Mouse (Mus musculus): ENCODE data around the gene Fcor. TPM values are rescaled to one million over a fixed set of nuclear protein-coding genes. Genes with fewer than 3 reads are reported as not detected.
A peak's percentile ranks its signal among the peaks of the same experiment; 100 is the strongest.

Gene Fcor
- polyA plus RNA-seq, 1 experiment from 2014 or later, result 20.9 TPM

DNA sequence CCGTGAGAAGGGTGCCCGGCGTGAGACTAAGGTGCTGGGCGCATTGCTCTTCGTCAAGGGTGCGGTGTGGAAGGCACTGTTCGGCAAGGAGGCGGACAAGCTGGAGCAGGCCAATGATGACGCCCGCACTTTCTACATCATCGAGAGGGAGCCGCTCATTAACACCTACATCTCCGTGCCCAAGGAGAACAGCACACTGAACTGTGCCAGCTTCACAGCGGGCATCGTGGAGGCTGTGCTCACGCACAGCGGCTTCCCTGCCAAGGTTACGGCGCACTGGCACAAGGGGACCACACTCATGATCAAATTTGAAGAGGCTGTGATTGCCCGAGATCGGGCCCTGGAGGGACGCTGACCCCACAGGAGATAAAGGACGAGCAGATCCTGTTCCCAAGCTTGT, 7.1 kb upstream of the Fcor start:
- Histone ChIP-seq H3K27me3 (ENCODE audit: control insufficient read depth, insufficient read depth, low read depth, low read length) (no peaks in the 10 kb centered on the region), H3K9me3 (replicated peaks; ENCODE audit: control insufficient read depth, low read length, poor library complexity, severe bottlenecking) (no peaks in the 10 kb centered on the region), H3K4me1 (ENCODE audit: control insufficient read depth, insufficient read depth, low read length) (peaks cover 18% of the 10 kb centered on the region), H3K9ac (ENCODE audit: low read depth, low read length) (no peak overlapping the region), H3K4me3 (ENCODE audit: low read depth, low read length) (no peak overlapping the region), H3K4me2 (ENCODE audit: low read length) (no peak overlapping the region), H3K27ac (ENCODE audit: low read length) (no peak overlapping the region), H3K36me3 (ENCODE audit: control insufficient read depth, insufficient read depth, low read length) (peaks cover 22% of the 10 kb centered on the region)
- 97% methylated on average over 23 of the region's 23 CpGs for WGBS
- ATAC-seq, result no peak

DNA sequence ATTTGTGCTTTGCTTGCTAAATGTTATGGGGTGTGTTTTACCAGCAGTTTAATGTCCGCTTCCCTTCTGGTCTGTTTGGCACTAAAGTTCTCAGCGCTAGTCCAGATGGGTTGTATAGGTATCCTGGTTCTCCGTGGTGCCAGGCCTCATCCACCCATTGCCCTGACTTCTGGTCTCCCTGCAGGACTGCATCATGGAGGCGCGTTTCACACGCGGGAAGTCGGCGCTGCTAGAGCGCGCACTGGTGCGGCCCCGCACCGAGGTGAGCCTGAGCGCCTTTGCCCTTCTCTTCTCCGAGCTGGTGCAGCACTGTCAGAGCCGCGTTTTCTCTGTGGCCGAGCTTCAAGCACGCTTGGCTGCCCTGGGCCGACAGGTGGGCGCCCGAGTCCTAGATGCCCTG, 6.7 kb upstream of the Fcor start:
- H3K9me3 ChIP-seq (replicated peaks; ENCODE audit: control insufficient read depth, low read length, poor library complexity, severe bottlenecking), result no peaks in the 10 kb centered on the region
- no peaks in the 10 kb centered on the region for H3K27me3 ChIP-seq (ENCODE audit: control insufficient read depth, insufficient read depth, low read depth, low read length)
- H3K9ac ChIP-seq (ENCODE audit: low read depth, low read length), result no peak overlapping the region
- 96% methylated on average over 20 of the region's 23 CpGs for WGBS
- ATAC-seq, result no peak
- no peak overlapping the region for H3K4me2 ChIP-seq (ENCODE audit: low read length)
- no peak overlapping the region for H3K4me3 ChIP-seq (ENCODE audit: low read depth, low read length)
- peaks cover 18% of the 10 kb centered on the region for H3K4me1 ChIP-seq (ENCODE audit: control insufficient read depth, insufficient read depth, low read length)
- H3K27ac ChIP-seq (ENCODE audit: low read length), result no peak overlapping the region
- peaks cover 22% of the 10 kb centered on the region for H3K36me3 ChIP-seq (ENCODE audit: control insufficient read depth, insufficient read depth, low read length)

DNA sequence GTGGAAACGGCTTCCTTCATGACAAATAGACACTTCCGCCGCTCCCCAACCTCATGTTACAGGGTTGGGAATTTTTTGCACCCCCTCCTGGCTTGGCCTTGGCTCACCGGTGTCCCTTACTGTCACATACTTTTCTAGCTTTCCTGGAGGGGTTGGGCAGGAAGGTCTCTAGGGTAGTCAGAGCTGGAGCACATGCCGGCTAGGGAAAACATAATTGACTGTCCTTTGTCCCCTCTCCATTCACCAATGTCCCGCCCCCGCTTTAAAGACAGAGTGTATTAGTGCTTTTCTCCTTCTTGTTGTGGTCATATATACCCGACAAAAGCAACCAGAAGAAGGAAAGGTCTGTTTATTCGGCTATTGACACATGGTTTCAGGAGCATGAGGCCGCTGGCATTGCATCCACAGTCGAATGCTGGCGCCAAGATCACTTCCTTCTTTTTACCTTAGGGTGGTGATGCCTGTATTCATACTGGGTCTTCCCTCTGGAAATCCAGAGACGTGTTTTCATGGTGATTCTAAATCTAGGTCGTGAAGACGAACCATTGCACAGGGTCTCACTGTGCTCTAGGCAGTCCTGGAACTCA, 4.9 kb upstream of the Fcor start:
- Histone ChIP-seq H3K9me3 (replicated peaks; ENCODE audit: control insufficient read depth, low read length, poor library complexity, severe bottlenecking) (no peaks in the 10 kb centered on the region), H3K4me3 (ENCODE audit: low read depth, low read length) (peak overlapping the region; percentile 93), H3K36me3 (ENCODE audit: control insufficient read depth, insufficient read depth, low read length) (peaks cover 19% of the 10 kb centered on the region), H3K4me2 (ENCODE audit: low read length) (peak overlapping the region; percentile 96), H3K4me1 (ENCODE audit: control insufficient read depth, insufficient read depth, low read length) (peaks cover 20% of the 10 kb centered on the region), H3K27me3 (ENCODE audit: control insufficient read depth, insufficient read depth, low read depth, low read length) (no peaks in the 10 kb centered on the region), H3K27ac (ENCODE audit: low read length) (peak overlapping the region; percentile 85), H3K9ac (ENCODE audit: low read depth, low read length) (peak overlapping the region; percentile 93)
- WGBS, result 6% methylated on average over 15 of the region's 15 CpGs
- ATAC-seq, result peak; percentile 1; the same call in 1 of the 2 replicates

DNA sequence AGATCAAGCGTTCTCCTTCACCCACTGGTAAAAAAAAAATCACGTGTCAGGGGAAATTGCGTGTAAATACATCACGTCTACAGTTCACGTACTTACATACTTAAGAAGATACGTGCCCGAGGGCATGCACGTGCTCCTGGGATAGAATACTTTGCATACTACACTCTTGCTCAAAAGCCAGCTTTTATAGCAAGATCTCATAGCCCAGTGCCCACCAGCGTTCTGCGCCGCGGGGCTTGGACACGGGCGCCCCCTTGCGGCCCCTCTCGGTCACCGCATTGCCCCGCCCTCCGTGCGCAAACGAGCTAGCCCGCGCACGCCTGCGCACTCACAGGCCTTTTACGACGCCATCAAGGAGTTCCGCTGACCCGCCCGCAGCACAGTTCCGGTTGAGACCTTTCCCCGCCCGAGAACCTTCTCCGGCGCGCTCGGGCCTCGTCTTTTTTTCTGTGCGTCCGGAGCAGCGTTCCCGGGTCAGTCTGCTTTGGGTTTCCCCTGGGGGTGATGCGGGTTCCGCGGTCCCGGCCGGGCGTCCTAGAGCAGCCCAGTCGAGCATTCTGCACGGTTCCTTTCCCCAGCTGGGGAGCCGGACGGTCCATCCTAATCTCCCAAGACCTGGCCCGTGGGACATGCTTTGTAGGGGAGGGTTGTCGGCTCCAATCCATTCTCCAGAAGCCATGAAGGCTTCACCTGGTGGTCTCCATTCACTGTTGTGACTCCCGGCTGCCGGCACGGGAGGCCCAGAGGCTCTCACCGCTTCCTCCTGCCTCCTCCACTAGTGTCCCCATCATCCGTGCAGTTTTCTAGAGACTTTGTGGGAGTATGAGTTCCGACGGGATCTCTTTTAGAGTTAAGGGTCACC, 4.2 kb upstream of the Fcor start, which contains the start of gene Trappc5:
Trappc5 (plus strand) TSS at position 169 of the 862 bp plus-strand sequence.
- peak within 1 kb of the TSS; percentile 93 for H3K9ac ChIP-seq (ENCODE audit: low read depth, low read length)
- H3K4me1 ChIP-seq (ENCODE audit: control insufficient read depth, insufficient read depth, low read length), result peaks cover 21% of the 10 kb centered on the region
- WGBS, result under 1% methylated on average over 61 of the region's 61 CpGs
- H3K9me3 ChIP-seq (replicated peaks; ENCODE audit: control insufficient read depth, low read length, poor library complexity, severe bottlenecking), result no peaks in the 10 kb centered on the region
- H3K36me3 ChIP-seq (ENCODE audit: control insufficient read depth, insufficient read depth, low read length), result peaks cover 19% of the 10 kb centered on the region
- peak within 1 kb of the TSS; percentile 96 for H3K4me2 ChIP-seq (ENCODE audit: low read length)
- ATAC-seq, result peak; percentile 84
- peak within 1 kb of the TSS; percentile 85 for H3K27ac ChIP-seq (ENCODE audit: low read length)
- H3K27me3 ChIP-seq (ENCODE audit: control insufficient read depth, insufficient read depth, low read depth, low read length), result no peaks in the 10 kb centered on the region
- H3K4me3 ChIP-seq (ENCODE audit: low read depth, low read length), result peak within 1 kb of the TSS; percentile 93

DNA sequence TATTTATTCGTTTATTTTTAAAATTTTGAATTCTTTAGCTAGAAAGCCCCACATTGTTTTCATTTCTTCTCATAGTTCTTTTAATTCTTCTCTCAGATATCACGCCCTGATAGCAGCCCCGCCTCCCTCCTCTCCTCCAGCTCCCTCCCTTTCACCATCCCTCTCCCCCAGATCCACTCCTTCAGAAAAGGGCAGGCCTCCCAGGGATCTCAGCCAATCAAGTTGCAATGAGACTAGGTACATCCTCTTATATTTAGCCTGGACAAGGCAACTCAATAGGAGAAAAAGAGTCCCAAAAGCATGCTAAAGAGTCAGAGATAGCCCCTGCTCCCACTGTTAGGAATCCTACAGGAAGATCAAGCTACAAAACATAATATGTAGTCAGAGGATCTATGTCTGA, 2.5 kb upstream of the Fcor start:
- Histone ChIP-seq H3K9ac (ENCODE audit: low read depth, low read length) (no peak overlapping the region), H3K4me3 (ENCODE audit: low read depth, low read length) (no peak overlapping the region), H3K4me2 (ENCODE audit: low read length) (no peak overlapping the region), H3K27ac (ENCODE audit: low read length) (no peak overlapping the region), H3K4me1 (ENCODE audit: control insufficient read depth, insufficient read depth, low read length) (peaks cover 23% of the 10 kb centered on the region), H3K9me3 (replicated peaks; ENCODE audit: control insufficient read depth, low read length, poor library complexity, severe bottlenecking) (no peaks in the 10 kb centered on the region), H3K27me3 (ENCODE audit: control insufficient read depth, insufficient read depth, low read depth, low read length) (no peaks in the 10 kb centered on the region), H3K36me3 (ENCODE audit: control insufficient read depth, insufficient read depth, low read length) (peaks cover 10% of the 10 kb centered on the region)
- ATAC-seq, result no peak
- 48% methylated on average over 3 of the region's 3 CpGs for WGBS

DNA sequence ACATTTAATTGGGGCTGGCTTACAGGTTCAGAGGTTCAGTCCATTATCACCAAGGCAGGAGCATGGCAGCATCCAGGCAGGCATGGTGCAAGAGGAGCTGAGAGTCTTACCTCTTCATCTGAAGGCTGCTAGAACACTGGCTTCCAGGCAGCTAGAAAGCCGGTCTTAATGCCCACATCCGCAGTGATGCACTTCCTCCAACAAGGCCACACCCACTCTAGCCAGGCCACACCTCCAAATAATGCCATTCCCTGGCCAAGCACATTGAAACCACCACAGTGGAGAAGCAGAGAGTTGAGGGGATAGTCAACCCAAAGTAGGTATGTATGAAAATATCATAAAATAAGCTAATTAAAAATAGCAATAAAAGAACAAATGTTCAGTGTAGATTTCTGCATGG, 1.8 kb downstream of the Fcor start:
- Histone ChIP-seq H3K27me3 (ENCODE audit: control insufficient read depth, insufficient read depth, low read depth, low read length) (no peaks in the 10 kb centered on the region), H3K4me2 (ENCODE audit: low read length) (no peak overlapping the region), H3K9ac (ENCODE audit: low read depth, low read length) (no peak overlapping the region), H3K36me3 (ENCODE audit: control insufficient read depth, insufficient read depth, low read length) (no peaks in the 10 kb centered on the region), H3K4me1 (ENCODE audit: control insufficient read depth, insufficient read depth, low read length) (peaks cover 5% of the 10 kb centered on the region), H3K27ac (ENCODE audit: low read length) (no peak overlapping the region), H3K9me3 (replicated peaks; ENCODE audit: control insufficient read depth, low read length, poor library complexity, severe bottlenecking) (no peaks in the 10 kb centered on the region), H3K4me3 (ENCODE audit: low read depth, low read length) (no peak overlapping the region)
- 84% methylated on average over 2 of the region's 2 CpGs for WGBS
- ATAC-seq, result no peak

DNA sequence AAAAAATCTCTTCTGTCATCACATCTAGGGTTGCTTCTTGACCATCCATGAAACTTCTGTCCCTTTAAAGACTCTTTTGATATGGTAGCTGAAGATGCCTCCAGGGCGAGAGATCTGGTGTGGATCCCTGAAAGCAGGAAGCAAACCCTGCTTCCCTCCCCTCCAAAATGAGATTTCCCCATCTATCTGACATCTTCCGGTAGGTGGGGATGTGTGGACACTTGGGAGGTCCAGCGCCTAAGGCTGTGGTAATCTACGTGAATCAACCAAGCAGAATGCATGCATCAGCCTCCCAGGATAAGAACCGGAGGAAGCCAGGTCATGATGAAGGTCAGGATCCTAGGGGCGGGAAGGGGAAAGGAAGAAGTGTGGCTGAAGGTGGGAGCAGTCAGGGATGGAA, 6.7 kb downstream of the Fcor start, which contains the start of gene Mcemp1:
Mcemp1 (plus strand) TSS at position 248 of the 400 bp plus-strand sequence.
- no peak within 1 kb of the TSS for H3K4me2 ChIP-seq (ENCODE audit: low read length)
- 84% methylated on average over 6 of the region's 6 CpGs for WGBS
- H3K36me3 ChIP-seq (ENCODE audit: control insufficient read depth, insufficient read depth, low read length), result no peaks in the 10 kb centered on the region
- no peaks in the 10 kb centered on the region for H3K4me1 ChIP-seq (ENCODE audit: control insufficient read depth, insufficient read depth, low read length)
- H3K4me3 ChIP-seq (ENCODE audit: low read depth, low read length), result no peak within 1 kb of the TSS
- H3K27me3 ChIP-seq (ENCODE audit: control insufficient read depth, insufficient read depth, low read depth, low read length), result no peaks in the 10 kb centered on the region
- ATAC-seq, result no peak
- no peaks in the 10 kb centered on the region for H3K9me3 ChIP-seq (replicated peaks; ENCODE audit: control insufficient read depth, low read length, poor library complexity, severe bottlenecking)
- no peak within 1 kb of the TSS for H3K27ac ChIP-seq (ENCODE audit: low read length)
- H3K9ac ChIP-seq (ENCODE audit: low read depth, low read length), result no peak within 1 kb of the TSS

DNA sequence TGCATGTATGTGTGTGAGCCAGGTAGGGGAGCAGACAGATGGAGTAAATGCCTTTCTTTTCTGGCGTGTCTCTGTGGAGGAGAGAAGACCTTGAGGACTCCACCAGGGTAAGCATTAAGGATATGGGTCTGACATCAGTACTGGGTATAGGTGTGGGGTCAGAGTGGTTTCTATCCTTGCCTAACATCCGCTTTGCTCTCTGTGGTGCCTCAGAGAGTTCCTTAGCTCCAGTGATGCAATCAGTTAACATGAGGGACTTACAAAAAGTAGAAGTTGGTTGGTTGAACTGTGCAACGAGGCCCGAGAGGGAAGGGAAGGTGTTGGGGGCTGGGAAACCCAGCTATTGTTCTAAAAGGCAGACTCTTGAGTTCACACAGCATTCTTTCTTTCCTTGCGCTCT, 7.8 kb downstream of the Fcor start:
- H3K4me2 ChIP-seq (ENCODE audit: low read length), result no peak overlapping the region
- no peak overlapping the region for H3K9ac ChIP-seq (ENCODE audit: low read depth, low read length)
- H3K9me3 ChIP-seq (replicated peaks; ENCODE audit: control insufficient read depth, low read length, poor library complexity, severe bottlenecking), result no peaks in the 10 kb centered on the region
- H3K27me3 ChIP-seq (ENCODE audit: control insufficient read depth, insufficient read depth, low read depth, low read length), result no peaks in the 10 kb centered on the region
- no peak overlapping the region for H3K4me3 ChIP-seq (ENCODE audit: low read depth, low read length)
- H3K4me1 ChIP-seq (ENCODE audit: control insufficient read depth, insufficient read depth, low read length), result no peaks in the 10 kb centered on the region
- WGBS, result 76% methylated on average over 5 of the region's 5 CpGs
- H3K36me3 ChIP-seq (ENCODE audit: control insufficient read depth, insufficient read depth, low read length), result no peaks in the 10 kb centered on the region
- no peak overlapping the region for H3K27ac ChIP-seq (ENCODE audit: low read length)
- ATAC-seq, result no peak

DNA sequence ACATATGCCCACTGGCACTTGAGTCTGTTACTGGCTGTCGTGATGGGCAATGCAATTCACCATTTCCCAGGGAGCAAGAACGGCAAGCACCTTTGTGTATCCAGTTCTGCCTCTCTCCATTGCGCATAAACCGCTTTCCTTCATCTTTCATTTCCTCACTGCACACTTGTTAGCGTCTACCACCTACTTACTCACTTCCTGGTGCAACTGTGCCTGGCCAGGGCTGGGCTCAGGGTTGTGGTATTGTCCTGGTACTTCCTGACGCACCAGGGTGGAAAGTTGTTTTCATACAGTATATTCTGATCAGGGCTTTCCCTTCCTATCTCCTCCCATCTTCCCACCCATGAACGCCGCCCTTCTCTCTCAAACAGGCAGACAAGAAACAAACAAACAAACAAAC, 11.3 kb downstream of the Fcor start:
- Histone ChIP-seq H3K36me3 (ENCODE audit: control insufficient read depth, insufficient read depth, low read length) (no peaks in the 10 kb centered on the region), H3K27me3 (ENCODE audit: control insufficient read depth, insufficient read depth, low read depth, low read length) (no peaks in the 10 kb centered on the region), H3K4me2 (ENCODE audit: low read length) (no peak overlapping the region), H3K4me1 (ENCODE audit: control insufficient read depth, insufficient read depth, low read length) (peaks cover 5% of the 10 kb centered on the region; the same call in 1 of the 2 replicates), H3K27ac (ENCODE audit: low read length) (no peak overlapping the region), H3K9ac (ENCODE audit: low read depth, low read length) (no peak overlapping the region), H3K4me3 (ENCODE audit: low read depth, low read length) (no peak overlapping the region), H3K9me3 (replicated peaks; ENCODE audit: control insufficient read depth, low read length, poor library complexity, severe bottlenecking) (no peaks in the 10 kb centered on the region)
- 81% methylated on average over 8 of the region's 8 CpGs for WGBS
- ATAC-seq, result no peak

Data from midbrain, embryonic 16.5 days (tissue).